Mouse (Mus musculus): ENCODE data around the gene Acvr1.
A peak's percentile ranks its signal among the peaks of the same experiment; 100 is the strongest.

Gene Acvr1

GRCm38 (mm10) chr2:58415037-58415436, 151.9 kb downstream of the Acvr1 start:
- DNase-seq (ENCODE audit: low read depth, low spot score) = no peak

GRCm38 (mm10) chr2:58408926-58409634, 157.9 kb downstream of the Acvr1 start:
- DNase-seq (ENCODE audit: low read depth, low spot score) = no peak

GRCm38 (mm10) chr2:58403481-58403880, 163.5 kb downstream of the Acvr1 start:
- no peak for DNase-seq (ENCODE audit: low read depth, low spot score)

GRCm38 (mm10) chr2:58388601-58389000, 178.4 kb downstream of the Acvr1 start:
- DNase-seq (ENCODE audit: low read depth, low spot score) = no peak

- no peak for DNase-seq (ENCODE audit: low read depth, low spot score)
These were observed 186.9 kb downstream of the Acvr1 start for GRCm38 (mm10) chr2:58380020-58380419.

- no peak for DNase-seq (ENCODE audit: low read depth, low spot score)
These were observed 187.5 kb downstream of the Acvr1 start for GRCm38 (mm10) chr2:58379475-58379874.

GRCm38 (mm10) chr2:58377417-58378130, 189.4 kb downstream of the Acvr1 start:
- DNase-seq (ENCODE audit: low read depth, low spot score) = no peak

GRCm38 (mm10) chr2:58366196-58366595, 200.8 kb downstream of the Acvr1 start:
- DNase-seq (ENCODE audit: low read depth, low spot score) = no peak

- DNase-seq (ENCODE audit: low read depth, low spot score) = no peak
These were observed 205.5 kb downstream of the Acvr1 start for GRCm38 (mm10) chr2:58361361-58362046.

- DNase-seq (ENCODE audit: low read depth, low spot score) = no peak
These were observed 208.9 kb downstream of the Acvr1 start for GRCm38 (mm10) chr2:58358132-58358460.

GRCm38 (mm10) chr2:58357414-58358131, 209.4 kb downstream of the Acvr1 start, which contains the start of gene Acvr1c:
Gene Acvr1c (minus strand): TSS chr2:58357895.
- peak; percentile 13 for DNase-seq (ENCODE audit: low read depth, low spot score)

GRCm38 (mm10) chr2:58357068-58357413, 209.9 kb downstream of the Acvr1 start:
- DNase-seq (ENCODE audit: low read depth, low spot score) = no peak

- DNase-seq (ENCODE audit: low read depth, low spot score) = no peak
These were observed 212.6 kb downstream of the Acvr1 start for GRCm38 (mm10) chr2:58354389-58354788.

GRCm38 (mm10) chr2:58352846-58353245, 214.1 kb downstream of the Acvr1 start:
- DNase-seq (ENCODE audit: low read depth, low spot score) = no peak

GRCm38 (mm10) chr2:58350657-58351056, 216.3 kb downstream of the Acvr1 start:
- DNase-seq (ENCODE audit: low read depth, low spot score) = no peak
